Mouse (Mus musculus) midbrain, embryonic 16.5 days (tissue): ENCODE measurements around the gene Dpm1. TPM values are rescaled to one million over a fixed set of nuclear protein-coding genes. Genes with fewer than 3 reads are reported as not detected.

Source experiments
- ATAC-seq: fragments of 200-750 bp; cut with Nextera tagmentation; 2 replicates; pipeline ENCODE4 v1.8.0; 2017; ENCODE audit warnings: moderate TSS enrichment
- H3K27ac ChIP-seq: fragments of 300-500 bp; sonication (generic); 2 replicates; pipeline ENCODE4 v1.5.1; 2014; ENCODE audit warnings: mild to moderate bottlenecking, low read length, mixed read lengths
- H3K27me3 ChIP-seq: fragments of 300-500 bp; sonication (generic); 2 replicates; pipeline ENCODE4 v1.6.1; 2014; ENCODE audit warnings: low read depth, low read length, mixed read lengths; ENCODE audit not compliant: control insufficient read depth, insufficient read depth
- H3K36me3 ChIP-seq: fragments of 300-500 bp; sonication (generic); 2 replicates; pipeline ENCODE4 v1.6.1; 2014; ENCODE audit warnings: mild to moderate bottlenecking, low read length, moderate library complexity, mixed read lengths; ENCODE audit not compliant: control insufficient read depth, insufficient read depth
- H3K4me1 ChIP-seq: fragments of 300-500 bp; sonication (generic); 2 replicates; pipeline ENCODE4 v1.6.1; 2014; ENCODE audit warnings: mild to moderate bottlenecking, low read length, mixed read lengths; ENCODE audit not compliant: control insufficient read depth, insufficient read depth
- H3K4me2 ChIP-seq: fragments of 300-500 bp; sonication (generic); 2 replicates; pipeline ENCODE4 v1.6.1; 2014; ENCODE audit warnings: mild to moderate bottlenecking, low read length, mixed read lengths
- H3K4me3 ChIP-seq: fragments of 300-500 bp; sonication (generic); 2 replicates; pipeline ENCODE4 v1.5.1; 2014; ENCODE audit warnings: low read depth, mild to moderate bottlenecking, low read length, moderate library complexity, mixed read lengths
- H3K9ac ChIP-seq: fragments of 300-500 bp; sonication (generic); 2 replicates; pipeline ENCODE4 v1.6.1; 2014; ENCODE audit warnings: low read depth, low read length, mixed read lengths
- H3K9me3 ChIP-seq: fragments of 300-500 bp; sonication (generic); replicated peaks from 2 replicates; pipeline ENCODE4 v1.6.1; 2014; ENCODE audit warnings: mild to moderate bottlenecking, low read length, mixed read lengths; ENCODE audit not compliant: control insufficient read depth, poor library complexity, severe bottlenecking
- WGBS: fragments of 180-500 bp; shearing (Covaris S2); extraction: QIAGEN DNeasy Blood & Tissue Kit; methylation state at CpG from one replicate; pipeline ENCODE4 v1.1.7; 2014; 5-methylcytosine and 5-hydroxymethylcytosine counted together
- polyA plus RNA-seq: library from polyadenylated mRNA; unstranded; fragments of >200 nt; fragmentation: Nextera tagmentation; extraction: Ambion mirVana; gene quantifications from 2 replicates; pipeline ENCODE4 v1.2.1, GENCODE M21; 2015

The Dpm1 gene
- polyA plus RNA-seq, 1 experiment from 2014 or later = 80.3 TPM

DNA sequence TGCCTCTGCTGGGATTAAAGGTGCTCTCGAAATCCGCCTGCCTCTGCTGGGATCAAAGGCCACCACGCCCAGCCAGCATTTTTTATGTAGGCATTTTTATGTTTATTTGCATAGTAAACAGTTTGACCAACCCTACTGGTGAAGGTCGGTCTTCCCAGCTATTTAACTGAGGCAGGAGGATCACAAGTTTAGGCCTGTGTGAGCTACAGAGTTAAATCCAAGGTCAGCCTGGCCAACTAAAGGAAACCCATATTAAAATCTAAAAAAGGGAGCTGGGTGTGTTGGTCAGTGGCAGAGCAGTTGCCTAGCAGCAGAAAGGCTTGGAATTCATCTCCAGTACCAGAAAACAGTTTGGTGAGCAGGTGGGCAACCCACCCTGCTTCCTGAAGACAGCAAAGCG lies 2.9 kb upstream of the Dpm1 start:
- WGBS = 92% methylated on average over 5 of the region's 5 CpGs
- no peak overlapping the region for H3K4me3 ChIP-seq
- peaks cover 29% of the 10 kb centered on the region for H3K4me1 ChIP-seq
- H3K36me3 ChIP-seq = peaks cover 13% of the 10 kb centered on the region
- H3K9me3 ChIP-seq = no peaks in the 10 kb centered on the region
- no peak for ATAC-seq
- no peak overlapping the region for H3K9ac ChIP-seq
- no peak overlapping the region for H3K4me2 ChIP-seq
- no peaks in the 10 kb centered on the region for H3K27me3 ChIP-seq
- H3K27ac ChIP-seq = no peak overlapping the region

DNA sequence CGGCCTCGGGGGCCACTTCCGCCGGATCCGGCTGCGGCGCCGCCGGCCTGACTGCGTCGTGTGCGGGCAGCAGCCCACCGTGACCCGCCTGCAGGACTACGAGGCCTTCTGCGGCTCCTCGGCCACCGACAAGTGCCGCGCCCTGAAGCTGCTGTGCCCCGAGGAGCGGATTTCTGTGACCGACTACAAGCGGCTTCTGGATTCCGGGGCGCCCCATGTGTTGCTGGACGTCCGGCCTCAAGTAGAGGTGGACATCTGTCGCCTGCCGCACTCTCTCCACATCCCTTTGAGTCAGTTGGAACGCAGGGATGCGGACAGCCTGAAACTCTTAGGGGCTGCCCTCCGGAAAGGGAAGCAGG lies 1.1 kb upstream of the Dpm1 start:
- H3K4me3 ChIP-seq = peak overlapping the region; percentile 83
- peak overlapping the region; percentile 94 for H3K4me2 ChIP-seq
- peaks cover 35% of the 10 kb centered on the region for H3K4me1 ChIP-seq
- H3K9ac ChIP-seq = peak overlapping the region; percentile 81
- ATAC-seq = no peak
- no peaks in the 10 kb centered on the region for H3K9me3 ChIP-seq
- H3K36me3 ChIP-seq = peaks cover 14% of the 10 kb centered on the region
- no peak overlapping the region for H3K27ac ChIP-seq
- WGBS = 67% methylated on average over 33 of the region's 33 CpGs
- H3K27me3 ChIP-seq = no peaks in the 10 kb centered on the region

DNA sequence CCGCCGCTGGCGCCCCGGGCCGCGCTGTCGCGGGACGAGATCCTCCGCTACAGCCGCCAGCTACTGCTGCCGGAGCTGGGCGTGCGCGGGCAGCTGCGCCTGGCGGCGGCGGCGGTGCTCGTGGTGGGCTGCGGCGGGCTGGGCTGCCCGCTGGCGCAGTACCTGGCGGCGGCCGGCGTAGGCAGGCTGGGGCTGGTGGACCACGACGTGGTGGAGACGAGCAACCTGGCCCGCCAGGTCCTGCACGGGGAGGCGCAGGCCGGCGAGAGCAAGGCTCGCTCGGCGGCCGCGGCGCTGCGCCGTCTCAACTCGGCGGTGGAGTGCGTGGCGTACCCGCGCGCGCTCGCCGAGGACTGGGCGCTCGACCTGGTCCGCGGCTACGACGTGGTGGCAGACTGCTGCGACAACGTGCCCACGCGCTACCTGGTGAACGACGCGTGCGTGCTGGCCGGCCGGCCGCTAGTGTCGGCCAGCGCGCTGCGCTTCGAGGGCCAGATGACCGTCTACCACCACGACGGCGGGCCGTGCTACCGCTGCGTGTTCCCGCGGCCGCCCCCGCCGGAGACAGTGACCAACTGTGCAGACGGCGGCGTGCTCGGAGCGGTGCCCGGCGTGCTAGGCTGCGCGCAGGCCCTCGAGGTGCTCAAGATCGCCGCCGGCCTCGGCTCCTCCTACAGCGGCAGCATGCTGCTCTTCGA lies 531 bp upstream of the Dpm1 start:
- Histone ChIP-seq H3K4me3 (peak overlapping the region; percentile 83), H3K27ac (peak overlapping the region; percentile 96), H3K9me3 (no peaks in the 10 kb centered on the region), H3K36me3 (peaks cover 15% of the 10 kb centered on the region), H3K4me1 (peaks cover 35% of the 10 kb centered on the region), H3K4me2 (peak overlapping the region; percentile 94), H3K9ac (peak overlapping the region; percentile 81), H3K27me3 (no peaks in the 10 kb centered on the region)
- WGBS = 3% methylated on average over 93 of the region's 105 CpGs
- peak; percentile 81 for ATAC-seq

DNA sequence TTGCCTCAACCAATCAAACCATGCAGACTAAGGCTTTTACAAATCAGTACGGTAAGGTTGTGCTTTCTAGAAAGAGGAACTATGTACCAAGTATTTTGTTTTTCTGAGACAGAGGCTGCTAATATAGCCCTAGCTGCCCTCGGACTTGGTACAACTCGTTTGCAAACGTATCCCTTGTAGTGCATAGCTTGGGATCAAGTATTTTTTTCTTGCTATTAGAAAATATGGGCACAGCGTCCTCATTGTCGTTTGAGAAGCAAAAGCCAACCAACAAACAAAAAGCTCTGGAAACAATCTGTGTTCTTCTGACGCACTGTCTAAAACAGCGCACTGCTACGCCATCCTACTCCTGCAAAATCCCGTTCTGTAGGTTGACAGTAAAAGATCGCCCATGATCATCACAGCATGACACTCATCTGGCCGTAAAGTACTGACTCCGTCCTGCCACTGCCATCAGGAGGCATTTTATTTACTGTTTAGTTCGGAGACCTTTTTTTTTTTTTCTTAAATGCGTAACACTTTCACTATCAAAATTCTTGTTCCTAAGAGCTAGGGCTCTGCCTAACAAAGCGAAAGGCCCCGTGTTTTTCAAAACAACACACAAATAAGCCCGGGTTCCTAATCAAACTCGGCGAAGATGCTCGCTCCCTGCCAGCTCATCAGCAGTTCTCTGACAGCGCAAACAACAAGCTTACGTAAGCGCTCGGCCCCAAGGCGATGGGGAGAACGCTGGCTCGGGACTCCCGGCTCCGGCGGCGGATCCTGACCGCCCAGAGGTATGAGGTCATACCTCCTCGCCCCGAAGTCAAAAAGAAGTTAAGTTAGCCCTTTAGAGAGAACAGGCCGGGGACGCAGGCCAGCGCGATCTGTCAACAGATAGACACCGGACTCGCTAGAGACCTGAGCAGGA lies 1.0 kb downstream of the Dpm1 start:
- Histone ChIP-seq H3K4me1 (peaks cover 35% of the 10 kb centered on the region), H3K9me3 (no peaks in the 10 kb centered on the region), H3K27ac (peak overlapping the region; percentile 96; the same call in 1 of the 2 replicates), H3K27me3 (no peaks in the 10 kb centered on the region), H3K4me3 (peak overlapping the region; percentile 83), H3K4me2 (peak overlapping the region; percentile 92), H3K9ac (peak overlapping the region; percentile 81), H3K36me3 (peaks cover 19% of the 10 kb centered on the region)
- 20% methylated on average over 39 of the region's 41 CpGs for WGBS
- ATAC-seq = no peak; the same call in 1 of the 2 replicates

DNA sequence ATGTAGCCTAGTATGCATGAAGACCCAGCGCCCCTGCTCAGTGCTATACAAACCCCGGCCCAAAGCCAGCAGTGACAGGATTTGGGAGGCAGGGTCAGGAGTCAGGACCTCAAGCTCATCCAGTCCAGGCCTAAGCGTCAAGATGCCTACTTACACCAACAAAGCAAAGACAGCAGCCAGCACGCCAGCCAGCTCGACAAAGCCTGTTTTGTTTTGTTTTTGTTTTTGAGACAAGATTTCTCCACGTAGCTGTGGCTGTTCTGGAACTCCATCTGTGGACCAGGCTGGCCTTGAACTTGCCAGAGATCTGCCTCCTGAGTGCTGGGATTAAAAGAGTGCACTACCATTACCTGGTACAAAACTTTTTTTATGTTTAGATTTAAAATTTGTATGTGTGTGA lies 7.1 kb downstream of the Dpm1 start:
- WGBS = 87% methylated on average over 6 of the region's 6 CpGs

DNA sequence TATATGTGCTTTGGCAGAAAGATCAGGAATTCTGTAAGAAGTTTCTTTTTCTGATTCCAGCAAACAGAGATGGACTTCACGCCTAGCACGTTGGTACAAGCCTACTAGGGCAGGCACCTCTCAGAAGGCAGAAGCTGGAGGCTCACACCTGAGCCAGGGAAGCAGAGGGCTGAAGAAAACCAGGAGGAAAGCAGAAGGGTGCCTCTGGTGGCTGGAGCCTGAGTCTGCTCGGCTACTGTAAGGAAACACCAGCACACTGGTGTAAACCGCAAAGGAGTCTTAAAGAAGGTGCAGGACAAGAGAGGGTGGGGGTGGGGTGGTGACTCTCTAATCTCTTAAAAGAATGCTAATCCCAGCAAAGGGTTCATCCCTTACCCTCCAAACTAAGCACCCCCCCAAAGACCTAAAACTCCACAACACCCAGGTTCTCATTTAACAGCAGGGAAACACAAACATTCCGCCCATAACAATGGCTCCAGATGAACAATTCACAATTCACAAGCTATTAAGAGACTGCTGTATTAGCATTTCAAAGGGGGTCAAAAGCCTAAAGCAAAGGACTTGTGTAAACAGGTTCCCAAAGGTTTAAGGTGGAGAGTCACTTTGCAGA lies 16.5 kb downstream of the Dpm1 start:
- Histone ChIP-seq H3K4me3 (no peak overlapping the region), H3K27me3 (no peaks in the 10 kb centered on the region), H3K9ac (no peak overlapping the region), H3K9me3 (no peaks in the 10 kb centered on the region), H3K36me3 (peaks cover 42% of the 10 kb centered on the region), H3K4me2 (no peak overlapping the region), H3K4me1 (no peaks in the 10 kb centered on the region), H3K27ac (no peak overlapping the region)
- WGBS = 43% methylated on average over 5 of the region's 5 CpGs
- ATAC-seq = no peak

More for the DNA sequence above, 7.1 kb downstream of the Dpm1 start:
- Histone ChIP-seq H3K27me3 (no peaks in the 10 kb centered on the region), H3K36me3 (peaks cover 38% of the 10 kb centered on the region), H3K4me2 (no peak overlapping the region), H3K4me1 (peaks cover 6% of the 10 kb centered on the region), H3K9me3 (no peaks in the 10 kb centered on the region), H3K4me3 (no peak overlapping the region), H3K27ac (no peak overlapping the region), H3K9ac (no peak overlapping the region)
- no peak for ATAC-seq

DNA sequence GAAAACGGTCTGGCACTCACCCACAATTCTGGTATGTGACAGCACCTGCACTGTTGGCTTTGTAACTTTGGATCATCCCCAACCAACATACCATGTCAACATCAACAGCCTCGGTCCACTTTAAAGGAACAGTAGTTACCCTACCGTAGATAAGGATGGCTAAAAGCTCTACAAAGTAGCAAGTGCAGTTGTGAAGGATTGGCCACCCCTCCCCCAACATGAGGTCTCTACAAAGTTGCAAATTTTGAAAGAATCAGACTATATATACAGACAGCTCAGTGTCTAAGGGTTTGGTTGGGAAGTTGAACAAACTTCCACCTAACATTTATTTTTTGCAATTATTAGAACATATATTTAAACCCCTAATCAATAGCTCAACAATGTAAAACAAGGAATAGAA lies 22.5 kb downstream of the Dpm1 start:
- Histone ChIP-seq H3K4me1 (peaks cover 20% of the 10 kb centered on the region), H3K9me3 (no peaks in the 10 kb centered on the region), H3K27me3 (no peaks in the 10 kb centered on the region), H3K4me3 (no peak overlapping the region; the same call in 1 of the 2 replicates), H3K36me3 (peaks cover 25% of the 10 kb centered on the region), H3K27ac (peak overlapping the region; percentile 99), H3K9ac (no peak overlapping the region), H3K4me2 (peak overlapping the region; percentile 56)
- 93% methylated on average over 3 of the region's 3 CpGs for WGBS
- no peak for ATAC-seq

DNA sequence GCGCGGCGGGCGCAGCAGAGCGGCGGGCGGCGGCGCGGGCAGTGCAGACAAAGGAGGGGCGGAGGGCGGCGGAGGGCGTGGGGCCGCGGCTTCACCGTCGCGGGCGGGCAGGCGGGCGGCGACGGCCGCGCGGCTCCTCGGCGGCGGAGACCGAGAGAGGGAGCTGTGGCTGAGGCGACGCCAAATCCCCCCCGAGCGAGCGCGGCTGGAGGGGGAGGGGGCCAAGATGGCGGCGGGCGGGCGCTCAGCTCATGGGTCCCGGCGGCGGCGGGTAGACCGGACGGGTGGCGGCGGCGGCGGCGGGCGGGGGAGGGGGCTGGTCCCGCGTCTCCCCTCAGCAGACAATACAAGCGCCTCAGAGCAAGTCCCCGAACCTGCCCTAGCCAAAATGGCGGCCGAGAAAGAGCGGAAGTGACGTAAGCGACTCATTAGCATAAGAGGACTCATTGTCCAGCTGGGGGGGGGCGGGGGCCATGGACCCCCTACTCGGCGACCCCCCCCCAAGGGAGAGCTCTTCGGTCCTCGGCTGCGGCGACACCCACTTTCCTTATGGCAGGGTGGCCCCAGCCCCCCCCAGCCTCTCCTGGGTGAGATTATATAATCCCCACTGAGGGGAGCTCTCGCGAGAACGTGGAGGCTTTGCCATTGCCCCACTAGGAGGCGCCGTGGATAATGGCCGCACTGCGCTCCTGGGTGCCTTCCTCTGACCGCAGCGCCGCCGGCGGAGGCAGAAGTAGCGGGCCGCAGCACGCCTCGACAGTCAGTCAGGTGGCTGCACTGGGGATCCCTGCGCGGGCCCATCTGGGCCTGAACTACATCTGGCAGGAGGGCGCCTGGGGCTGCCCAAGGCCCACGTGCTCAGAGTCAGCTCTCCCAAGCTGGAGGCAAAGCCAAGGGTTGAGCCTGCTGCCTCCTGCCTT lies 23.4 kb downstream of the Dpm1 start, which contains the start of gene Adnp:
Gene Adnp, minus strand, starts transcription at position 388 of the 920 bp plus-strand sequence.
- Histone ChIP-seq H3K4me1 (peaks cover 24% of the 10 kb centered on the region), H3K36me3 (peaks cover 17% of the 10 kb centered on the region), H3K9me3 (no peaks in the 10 kb centered on the region), H3K9ac (peak within 1 kb of the TSS; percentile 100), H3K4me3 (peak within 1 kb of the TSS; percentile 90), H3K4me2 (peak within 1 kb of the TSS; percentile 81), H3K27ac (peak within 1 kb of the TSS; percentile 99), H3K27me3 (no peaks in the 10 kb centered on the region)
- under 1% methylated on average over 51 of the region's 89 CpGs for WGBS
- peak; percentile 85 for ATAC-seq
